Mouse (Mus musculus) kidney, adult 2 months (tissue): ENCODE results near the gene Rnf38.

Experiments used
- CTCF ChIP-seq: fragments of 200-500 bp; conservative IDR thresholded peaks from 2 replicates; pipeline ENCODE4 v1.5.1; 2011; ENCODE audit warnings: low read depth, mild to moderate bottlenecking, control low read depth, low read length, moderate library complexity, mixed read lengths; ENCODE audit not compliant: insufficient read depth, insufficient read length
- POLR2A ChIP-seq: fragments of 200-500 bp; IDR thresholded peaks from one replicate; pipeline ENCODE4 v1.6.1; 2011; ENCODE audit warnings: low read depth, low read length, control low read depth

DNA sequence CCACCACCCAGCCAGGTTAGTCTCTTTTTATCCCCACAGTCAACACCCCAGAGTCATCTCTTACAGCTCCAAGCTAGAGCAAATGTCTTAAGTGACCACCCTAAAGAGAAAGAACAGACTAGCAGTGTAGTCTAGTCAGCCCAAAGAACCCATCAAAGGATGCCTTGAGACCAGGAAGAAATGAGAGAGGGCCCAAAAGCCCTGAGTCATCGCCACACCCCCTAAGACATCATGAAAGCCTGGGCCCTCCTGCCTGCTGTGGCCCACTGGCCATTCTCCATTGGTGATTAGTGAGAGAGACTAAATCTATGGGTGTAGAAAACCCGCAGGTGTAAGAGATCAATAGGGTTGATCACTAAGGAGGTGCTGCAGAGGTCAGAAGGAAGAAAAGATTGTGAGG, 2.4 kb upstream of the Rnf38 start:
- no peak for TF ChIP-seq POLR2A
- TF ChIP-seq CTCF = no peak
